Mouse (Mus musculus): ENCODE results near the gene Havcr1.
"Not testable (repeated sequence)": the region's sequence is repeated elsewhere in the genome, so short reads cannot be mapped to it uniquely, and the experiment has no call there.

DNA sequence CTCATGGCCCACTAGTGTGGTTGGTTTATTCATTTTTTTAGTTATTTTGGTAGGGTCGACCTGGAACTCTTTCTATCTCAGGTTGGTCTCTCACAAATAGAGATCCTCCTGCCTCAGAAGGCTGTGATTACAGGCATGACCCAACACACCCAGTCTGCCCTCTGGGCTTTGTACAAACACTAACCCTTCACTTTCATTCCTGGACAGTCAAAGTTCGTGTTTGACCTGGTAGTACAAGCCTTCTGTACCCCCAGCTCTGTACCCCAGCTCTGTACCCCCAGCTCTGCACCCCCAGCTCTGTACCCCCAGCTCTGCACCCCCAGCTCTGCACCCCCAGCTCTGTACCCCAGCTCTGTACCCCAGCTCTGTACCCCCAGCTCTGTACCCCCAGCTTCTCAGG, 39.0 kb upstream of the Havcr1 start:
- not testable (repeated sequence) for TF ChIP-seq CTCF (IDR thresholded peaks at IDR 0.05; ENCODE audit: control insufficient read depth, insufficient read depth, insufficient read length); MYOD1 (IDR thresholded peaks at IDR 0.05; ENCODE audit: control insufficient read depth, insufficient read length, low read depth); FOSL1 (IDR thresholded peaks at IDR 0.05; ENCODE audit: insufficient read depth, low read length, poor library complexity, severe bottlenecking); CEBPB (IDR thresholded peaks at IDR 0.05; ENCODE audit: low read depth); MAX (IDR thresholded peaks at IDR 0.05); MYOG (IDR thresholded peaks at IDR 0.05; ENCODE audit: control insufficient read depth, extremely low read depth, insufficient read length); USF1 (IDR thresholded peaks at IDR 0.05; ENCODE audit: low read depth)
